Mouse (Mus musculus) E14TG2a.4 (cell line): ENCODE results near the gene Uts2b.

Experiments
- CTCF ChIP-seq: conservative IDR thresholded peaks from 2 replicates; pipeline ENCODE4 v1.5.1; 2014; ENCODE audit warnings: low read length
- NANOG ChIP-seq: IDR thresholded peaks from 2 replicates; pipeline ENCODE4 v1.6.1; 2014; ENCODE audit warnings: borderline replicate concordance, low read length, mixed read lengths
- POU5F1 ChIP-seq: IDR thresholded peaks from 2 replicates; pipeline ENCODE4 v1.6.1; 2014; ENCODE audit warnings: low read length, borderline replicate concordance

- TF ChIP-seq CTCF (no peak), NANOG (no peak), POU5F1 (no peak)
These were observed 50.9 kb downstream of the Uts2b start for GRCm38 (mm10) chr16:27319099-27319498.
